Mouse (Mus musculus) brain, embryonic 14.5 days (tissue): ENCODE measurements around the gene Gpatch11.

ENCODE experiments used
- CTCF ChIP-seq: fragments of 200-500 bp; IDR thresholded peaks from 2 replicates; pipeline ENCODE4 v1.5.1; 2012; ENCODE audit warnings: inconsistent platforms, mild to moderate bottlenecking, moderate library complexity, borderline replicate concordance; ENCODE audit not compliant: insufficient read depth, insufficient read length; ENCODE audit errors: extremely low read depth
- POLR2A ChIP-seq: fragments of 200-500 bp; IDR thresholded peaks from 2 replicates; pipeline ENCODE4 v1.6.1; 2012; ENCODE audit warnings: mild to moderate bottlenecking, inconsistent platforms, borderline replicate concordance; ENCODE audit not compliant: poor library complexity, insufficient read depth, insufficient read length, severe bottlenecking; ENCODE audit errors: extremely low read depth

DNA sequence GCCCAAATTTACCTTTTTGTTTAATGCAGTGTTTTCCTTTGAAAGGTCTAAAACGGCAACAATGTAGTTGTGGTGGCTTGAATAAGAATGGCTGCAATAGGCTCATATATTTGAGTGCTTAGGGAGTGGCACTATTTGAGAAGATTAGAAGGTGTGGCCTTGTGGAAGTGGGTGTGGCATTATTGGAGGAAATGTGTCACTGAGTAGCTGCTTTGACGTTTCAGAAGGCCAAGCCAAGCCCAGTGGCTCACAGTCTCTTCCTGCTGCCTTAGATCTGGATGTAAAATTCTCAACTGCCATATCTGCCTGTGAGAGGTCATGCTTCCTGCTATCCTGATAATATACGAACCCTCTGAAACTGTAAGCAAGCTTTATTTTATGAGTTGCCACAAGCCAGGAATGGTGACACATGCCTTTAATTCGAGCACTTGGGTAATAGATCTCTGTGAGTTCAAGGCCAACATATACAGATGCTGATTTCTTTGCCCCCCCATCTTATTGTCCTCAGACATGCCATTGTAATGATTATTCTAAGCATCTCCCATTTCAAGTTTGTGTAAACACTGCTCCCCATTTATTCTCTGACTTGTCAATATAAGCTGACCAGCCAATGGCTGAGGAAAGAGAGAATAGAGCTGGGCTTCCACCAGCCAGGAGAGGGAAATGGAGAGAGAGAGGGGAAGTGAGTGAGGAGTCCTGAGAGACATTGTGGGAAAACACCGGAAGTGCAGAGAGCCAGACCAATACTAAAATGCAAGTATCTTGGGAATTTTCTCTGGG is 50.1 kb downstream of the Gpatch11 start:
- no peak for TF ChIP-seq CTCF
- TF ChIP-seq POLR2A = no peak
